Mouse (Mus musculus): ENCODE results near the gene Adap1. TPM values are rescaled to one million over a fixed set of nuclear protein-coding genes. Genes with fewer than 3 reads are reported as not detected.
A peak's percentile ranks its signal among the peaks of the same experiment; 100 is the strongest.

Adap1 gene
- polyA plus RNA-seq, 1 experiment from 2014 or later = 13.8 TPM

DNA sequence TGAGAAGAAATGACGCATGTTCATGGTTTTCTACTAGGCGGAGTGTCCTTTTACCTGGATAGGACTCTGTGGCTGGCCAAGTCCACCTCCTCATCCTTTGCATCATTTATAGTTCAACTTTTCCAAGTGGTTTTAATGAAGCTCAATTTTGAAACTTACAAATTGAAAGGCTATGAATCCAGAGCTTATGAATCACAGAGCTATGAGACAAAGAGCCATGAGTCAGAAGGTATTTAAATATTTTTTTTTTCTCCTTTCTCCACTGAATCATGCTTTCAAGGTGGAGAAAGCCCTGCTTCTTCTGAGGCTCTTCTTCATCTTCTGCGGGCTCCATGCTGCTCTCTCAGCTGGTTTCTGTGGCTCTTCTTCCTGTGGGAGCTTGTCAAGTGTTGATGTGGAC, 95.7 kb downstream of the Adap1 start:
- Histone ChIP-seq H3K36me3 (ENCODE audit: control insufficient read depth, insufficient read depth, low read length) (peaks cover 37% of the 10 kb centered on the region), H3K27me3 (ENCODE audit: control insufficient read depth, insufficient read depth, low read length) (no peaks in the 10 kb centered on the region), H3K9me3 (ENCODE audit: control insufficient read depth, low read length) (no peaks in the 10 kb centered on the region), H3K9ac (ENCODE audit: low read length) (no peak overlapping the region), H3K4me3 (ENCODE audit: low read depth, low read length) (no peak overlapping the region), H3K4me1 (replicated peaks; ENCODE audit: control insufficient read depth, insufficient read depth) (no peaks in the 10 kb centered on the region), H3K4me2 (replicated peaks; ENCODE audit: low read depth) (no peak overlapping the region), H3K27ac (replicated peaks) (no peak overlapping the region; the same call in 1 of the 2 replicates)
- ATAC-seq (ENCODE audit: low FRiP score, low TSS enrichment) (no peak), DNase-seq (ENCODE audit: low spot score) (no peak)
- TF ChIP-seq CTCF (IDR thresholded peaks at IDR 0.05; ENCODE audit: low read depth) = no peak
- 84% methylated on average over 3 of the region's 3 CpGs for WGBS

DNA sequence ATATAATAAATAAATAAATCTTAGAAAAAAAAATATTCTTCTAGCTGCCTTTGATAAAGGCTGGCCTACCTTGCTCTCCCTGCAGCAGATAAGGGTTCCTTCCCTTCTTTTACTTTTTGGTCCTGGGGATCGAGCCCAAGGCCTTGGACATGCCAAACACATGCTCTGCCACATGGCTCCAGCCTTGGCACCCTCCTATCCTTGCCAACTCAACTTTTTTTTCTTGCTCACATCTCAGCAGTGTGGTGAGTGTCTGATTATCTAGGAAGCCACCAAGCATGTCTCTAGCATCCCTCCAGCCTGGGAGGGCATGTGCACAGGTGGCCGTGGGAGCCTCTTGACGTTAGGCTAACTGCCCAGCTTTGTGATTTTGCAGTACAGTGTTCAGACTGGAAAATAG, 97.1 kb downstream of the Adap1 start:
- no peak for DNase-seq (ENCODE audit: low spot score)
- no peak overlapping the region for H3K27ac ChIP-seq (replicated peaks)
- no peak overlapping the region for H3K4me2 ChIP-seq (replicated peaks; ENCODE audit: low read depth)
- TF ChIP-seq EP300 (optimal IDR thresholded peaks at IDR 0.05) = no peak
- TF ChIP-seq CTCF (IDR thresholded peaks at IDR 0.05; ENCODE audit: low read depth) = no peak
- WGBS = 97% methylated on average over 3 of the region's 3 CpGs
- H3K9me3 ChIP-seq (ENCODE audit: control insufficient read depth, low read length) = no peaks in the 10 kb centered on the region
- H3K4me1 ChIP-seq (replicated peaks; ENCODE audit: control insufficient read depth, insufficient read depth) = no peaks in the 10 kb centered on the region
- H3K27me3 ChIP-seq (ENCODE audit: control insufficient read depth, insufficient read depth, low read length) = no peaks in the 10 kb centered on the region
- no peak for ATAC-seq (ENCODE audit: low FRiP score, low TSS enrichment)
- no peak overlapping the region for H3K9ac ChIP-seq (ENCODE audit: low read length)
- peaks cover 35% of the 10 kb centered on the region for H3K36me3 ChIP-seq (ENCODE audit: control insufficient read depth, insufficient read depth, low read length)
- H3K4me3 ChIP-seq (ENCODE audit: low read depth, low read length) = no peak overlapping the region

DNA sequence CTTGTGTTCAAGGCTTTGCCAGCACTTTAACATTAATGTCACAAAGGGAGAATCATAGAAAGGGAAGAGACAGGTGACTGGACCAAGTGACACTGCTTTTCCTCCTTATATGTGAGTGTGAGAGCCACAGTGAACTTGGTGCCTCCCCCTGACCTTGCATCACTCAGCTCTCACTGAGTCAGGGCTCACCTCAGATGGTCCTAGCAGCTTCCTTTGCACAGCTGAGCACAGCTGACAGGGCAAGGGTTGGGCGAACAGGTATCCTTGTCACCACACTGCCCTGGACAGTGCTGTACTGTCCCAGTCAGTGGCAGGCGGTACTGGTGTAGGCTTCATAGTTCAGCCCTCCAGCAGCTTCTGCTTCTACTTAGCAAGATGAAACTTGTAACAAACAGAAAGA, 97.8 kb downstream of the Adap1 start:
- Histone ChIP-seq H3K4me1 (replicated peaks; ENCODE audit: control insufficient read depth, insufficient read depth) (no peaks in the 10 kb centered on the region), H3K4me2 (replicated peaks; ENCODE audit: low read depth) (no peak overlapping the region), H3K9me3 (ENCODE audit: control insufficient read depth, low read length) (no peaks in the 10 kb centered on the region), H3K27ac (replicated peaks) (no peak overlapping the region), H3K36me3 (ENCODE audit: control insufficient read depth, insufficient read depth, low read length) (peaks cover 35% of the 10 kb centered on the region; the same call in 1 of the 2 replicates), H3K4me3 (ENCODE audit: low read depth, low read length) (no peak overlapping the region), H3K9ac (ENCODE audit: low read length) (no peak overlapping the region), H3K27me3 (ENCODE audit: control insufficient read depth, insufficient read depth, low read length) (no peaks in the 10 kb centered on the region)
- TF ChIP-seq CTCF (IDR thresholded peaks at IDR 0.05; ENCODE audit: low read depth) = no peak
- TF ChIP-seq EP300 (optimal IDR thresholded peaks at IDR 0.05) = no peak
- DNase-seq (ENCODE audit: low spot score) = no peak
- WGBS = 98% methylated on average over 2 of the region's 2 CpGs
- ATAC-seq (ENCODE audit: low FRiP score, low TSS enrichment) = no peak

- Histone ChIP-seq H3K4me3 (ENCODE audit: low read depth, low read length) (no peak overlapping the region), H3K27me3 (ENCODE audit: control insufficient read depth, insufficient read depth, low read length) (no peaks in the 10 kb centered on the region), H3K4me2 (replicated peaks; ENCODE audit: low read depth) (no peak overlapping the region), H3K9ac (ENCODE audit: low read length) (no peak overlapping the region), H3K36me3 (ENCODE audit: control insufficient read depth, insufficient read depth, low read length) (peaks cover 35% of the 10 kb centered on the region; the same call in 1 of the 2 replicates), H3K27ac (replicated peaks) (no peak overlapping the region), H3K4me1 (replicated peaks; ENCODE audit: control insufficient read depth, insufficient read depth) (no peaks in the 10 kb centered on the region), H3K9me3 (ENCODE audit: control insufficient read depth, low read length) (no peaks in the 10 kb centered on the region)
- TF ChIP-seq EP300 (optimal IDR thresholded peaks at IDR 0.05) = no peak
- no peak for TF ChIP-seq CTCF (IDR thresholded peaks at IDR 0.05; ENCODE audit: low read depth)
- ATAC-seq (ENCODE audit: low FRiP score, low TSS enrichment) (no peak), DNase-seq (ENCODE audit: low spot score) (no peak)
- 95% methylated on average over 4 of the region's 4 CpGs for WGBS
Observed at GRCm38 (mm10) chr5:139227236-139227635, 98.2 kb downstream of the Adap1 start.

- Histone ChIP-seq H3K27ac (replicated peaks) (no peak overlapping the region), H3K4me2 (replicated peaks; ENCODE audit: low read depth) (no peak overlapping the region), H3K27me3 (ENCODE audit: control insufficient read depth, insufficient read depth, low read length) (no peaks in the 10 kb centered on the region), H3K36me3 (ENCODE audit: control insufficient read depth, insufficient read depth, low read length) (peaks cover 24% of the 10 kb centered on the region; the same call in 1 of the 2 replicates), H3K4me3 (ENCODE audit: low read depth, low read length) (no peak overlapping the region), H3K9me3 (ENCODE audit: control insufficient read depth, low read length) (no peaks in the 10 kb centered on the region), H3K4me1 (replicated peaks; ENCODE audit: control insufficient read depth, insufficient read depth) (no peaks in the 10 kb centered on the region), H3K9ac (ENCODE audit: low read length) (no peak overlapping the region)
- ATAC-seq (ENCODE audit: low FRiP score, low TSS enrichment) (no peak), DNase-seq (ENCODE audit: low spot score) (no peak)
- WGBS = 86% methylated on average over 10 of the region's 10 CpGs
- TF ChIP-seq CTCF (IDR thresholded peaks at IDR 0.05; ENCODE audit: low read depth) (no peak), EP300 (optimal IDR thresholded peaks at IDR 0.05) (no peak)
Observed at GRCm38 (mm10) chr5:139223331-139223730, 102.1 kb downstream of the Adap1 start.

MicroRNAs encoded within 50 kb of the gene (microRNA counts, 519-probe panel; counts per million panel counts)
- microRNA mmu-miR-339-3p = not detected
- not detected for microRNA mmu-miR-339-5p

Small RNAs within 50 kb of the gene (microRNA-seq; reads per million reads assigned to microRNA genes)
- gene Mir339 = 357 reads per million, percentile 62 among the genes with 10 or more reads in this experiment

Other genes starting within 250 kb of the Adap1 start
- 9.6 and 10.6 TPM in 2 replicates for gene Prkar1b, start 175.6 kb downstream of the Adap1 start, polyA plus RNA-seq (2015; fragmentation: Nextera tagmentation; extraction: Ambion mirVana)
- gene Dnaaf5, start 175.4 kb downstream of the Adap1 start, polyA plus RNA-seq (2015; fragmentation: Nextera tagmentation; extraction: Ambion mirVana) = 1.9 and 2.3 TPM in 2 replicates
- gene Sun1, start 125.0 kb downstream of the Adap1 start, polyA plus RNA-seq (2015; fragmentation: Nextera tagmentation; extraction: Ambion mirVana) = 24.0 TPM in 2 replicates
- 132 and 133 TPM in 2 replicates for gene Get4, start 73.3 kb downstream of the Adap1 start, polyA plus RNA-seq (2015; fragmentation: Nextera tagmentation; extraction: Ambion mirVana)
- gene Cox19, start 25.8 kb upstream of the Adap1 start, polyA plus RNA-seq (2015; fragmentation: Nextera tagmentation; extraction: Ambion mirVana) = 109 and 114 TPM in 2 replicates
- gene Cyp2w1, start 27.0 kb upstream of the Adap1 start, polyA plus RNA-seq (2015; fragmentation: Nextera tagmentation; extraction: Ambion mirVana) = 4.8 and 8.5 TPM in 2 replicates
- 3.5 TPM in 2 replicates for gene Gpr146, start 52.1 kb upstream of the Adap1 start, polyA plus RNA-seq (2015; fragmentation: Nextera tagmentation; extraction: Ambion mirVana)
- 0.41 and 0.46 TPM in 2 replicates for gene C130050O18Rik, start 79.7 kb upstream of the Adap1 start, polyA plus RNA-seq (2015; fragmentation: Nextera tagmentation; extraction: Ambion mirVana)
- 2.8 and 3.2 TPM in 2 replicates for gene Gper1, start 97.5 kb upstream of the Adap1 start, polyA plus RNA-seq (2015; fragmentation: Nextera tagmentation; extraction: Ambion mirVana)
- 19.2 and 19.7 TPM in 2 replicates for gene 3110082I17Rik, start 134.9 kb upstream of the Adap1 start, polyA plus RNA-seq (2015; fragmentation: Nextera tagmentation; extraction: Ambion mirVana)
- gene Zfand2a, start 158.9 kb upstream of the Adap1 start, polyA plus RNA-seq (2015; fragmentation: Nextera tagmentation; extraction: Ambion mirVana) = 5.3 and 6.7 TPM in 2 replicates
- gene Uncx, start 217.9 kb upstream of the Adap1 start, polyA plus RNA-seq (2015; fragmentation: Nextera tagmentation; extraction: Ambion mirVana) = not detected in 2 replicates

Data from stomach, postnatal 0 days (tissue).